Mouse (Mus musculus) heart, postnatal 0 days (tissue): ENCODE data around the gene Dgkz. TPM values are rescaled to one million over a fixed set of nuclear protein-coding genes. Genes with fewer than 3 reads are reported as not detected.

Experiments
- ATAC-seq: fragments of 200-750 bp; cut with Nextera tagmentation; 2 replicates; pipeline ENCODE4 v1.8.0; 2017; ENCODE audit warnings: low read depth, moderate number of reproducible peaks, moderate library complexity; ENCODE audit not compliant: insufficient read depth
- DNase-seq: peaks from one replicate; pipeline ENCODE4 v3.0.0-alpha.2; 2016; ENCODE audit warnings: low spot score
- H3K27ac ChIP-seq: fragments of 300-500 bp; sonication (generic); 2 replicates; pipeline ENCODE4 v1.5.1; 2014; ENCODE audit warnings: low read depth, mild to moderate bottlenecking
- H3K27me3 ChIP-seq: fragments of 300-500 bp; sonication (generic); 2 replicates; pipeline ENCODE4 v1.6.1; 2014; ENCODE audit warnings: low read length, mixed read lengths; ENCODE audit not compliant: control insufficient read depth, insufficient read depth
- H3K36me3 ChIP-seq: fragments of 300-500 bp; sonication (generic); replicated peaks from 2 replicates; pipeline ENCODE4 v1.6.1; 2014; ENCODE audit warnings: low read length, mixed read lengths; ENCODE audit not compliant: control insufficient read depth, insufficient read depth
- H3K4me1 ChIP-seq: fragments of 300-500 bp; sonication (generic); 2 replicates; pipeline ENCODE4 v1.6.1; 2014; ENCODE audit warnings: antibody characterized with exemption; ENCODE audit not compliant: control insufficient read depth, insufficient read depth
- H3K4me2 ChIP-seq: fragments of 300-500 bp; sonication (generic); 2 replicates; pipeline ENCODE4 v1.6.1; 2014; ENCODE audit warnings: low read depth, mild to moderate bottlenecking, low read length, moderate library complexity
- H3K4me3 ChIP-seq: fragments of 300-500 bp; sonication (generic); 2 replicates; pipeline ENCODE4 v1.5.1; 2014; ENCODE audit warnings: low read depth, low read length
- H3K9ac ChIP-seq: fragments of 300-500 bp; sonication (generic); replicated peaks from 2 replicates; pipeline ENCODE4 v1.6.1; 2014; ENCODE audit warnings: low read depth, low read length, mixed read lengths
- H3K9me3 ChIP-seq: fragments of 300-500 bp; sonication (generic); replicated peaks from 2 replicates; pipeline ENCODE4 v1.6.1; 2016; ENCODE audit warnings: low read length; ENCODE audit not compliant: control insufficient read depth
- CTCF ChIP-seq: IDR thresholded peaks from 2 replicates; pipeline ENCODE4 v1.5.1; 2016; ENCODE audit warnings: antibody characterized with exemption, control low read depth, low read depth
- EP300 ChIP-seq: IDR thresholded peaks from 2 replicates; pipeline ENCODE4 v1.6.1; 2016; ENCODE audit warnings: antibody characterized with exemption, low read depth
- WGBS: fragments of 180-500 bp; shearing (Covaris S2); extraction: QIAGEN DNeasy Blood & Tissue Kit; methylation state at CpG from one replicate; pipeline ENCODE4 v1.1.7; 2014; 5-methylcytosine and 5-hydroxymethylcytosine counted together
- polyA plus RNA-seq: library from polyadenylated mRNA; unstranded; fragments of >200 nt; fragmentation: Nextera tagmentation; extraction: Ambion mirVana; gene quantifications from 2 replicates; pipeline ENCODE4 v1.2.1, GENCODE M21; 2015
- total RNA-seq: library from RNA; depleted of rRNA; stranded (reverse); fragments of >200 nt; gene quantifications from 2 replicates; pipeline ENCODE4 v1.2.3, GENCODE M21; 2014; ENCODE audit warnings: low replicate concordance

Gene Dgkz
- total and polyA plus RNA-seq, 2 experiments from 2014 or later, result 26.2 to 77.9 TPM

GRCm38 (mm10) chr2:91947397-91948150 lies 28.1 kb downstream of the Dgkz start:
- peaks cover 24% of the 10 kb centered on the region for H3K36me3 ChIP-seq
- no peaks in the 10 kb centered on the region for H3K9me3 ChIP-seq
- no peaks in the 10 kb centered on the region for H3K27me3 ChIP-seq
- H3K4me3 ChIP-seq, result peak overlapping the region; percentile 6; the same call in 1 of the 2 replicates
- peak overlapping the region; percentile 99 for H3K27ac ChIP-seq
- H3K4me1 ChIP-seq, result peaks cover 46% of the 10 kb centered on the region
- peak overlapping the region; percentile 76 for H3K4me2 ChIP-seq
- WGBS, result 42% methylated on average over 11 of the region's 11 CpGs
- DNase-seq (peak; percentile 49), ATAC-seq (0 out of 2 replicates have a peak, but pooled peaks have one; percentile 3)
- TF ChIP-seq CTCF (no peak), EP300 (no peak)
- peak overlapping the region; percentile 44; the same call in 1 of the 2 replicates for H3K9ac ChIP-seq

- DNase-seq (no peak), ATAC-seq (no peak)
- no peaks in the 10 kb centered on the region for H3K9me3 ChIP-seq
Measured at GRCm38 (mm10) chr2:91946836-91947235, 28.8 kb downstream of the Dgkz start.

GRCm38 (mm10) chr2:91945483-91945882 lies 30.2 kb downstream of the Dgkz start, which contains the start of gene Gm9821:
Gene Gm9821 (plus strand): TSS chr2:91945703.
- 92% methylated on average over 18 of the region's 18 CpGs for WGBS
- TF ChIP-seq CTCF, result no peak
- no peak for TF ChIP-seq EP300
- H3K9ac ChIP-seq, result no peak within 1 kb of the TSS
- H3K27me3 ChIP-seq, result no peaks in the 10 kb centered on the region
- no peak within 1 kb of the TSS for H3K4me3 ChIP-seq
- 0 out of 2 replicates have a peak within 1 kb of the TSS, but pooled peaks have one; percentile 99 for H3K27ac ChIP-seq
- ATAC-seq (no peak), DNase-seq (no peak)
- peaks cover 39% of the 10 kb centered on the region for H3K4me1 ChIP-seq
- peaks cover 39% of the 10 kb centered on the region for H3K36me3 ChIP-seq
- H3K4me2 ChIP-seq, result no peak within 1 kb of the TSS; the same call in 1 of the 2 replicates
- no peaks in the 10 kb centered on the region for H3K9me3 ChIP-seq

More at GRCm38 (mm10) chr2:91946836-91947235, 28.8 kb downstream of the Dgkz start:
- peaks cover 44% of the 10 kb centered on the region for H3K4me1 ChIP-seq
- TF ChIP-seq CTCF, result no peak
- TF ChIP-seq EP300, result no peak
- H3K27ac ChIP-seq, result peak overlapping the region; percentile 99; the same call in 1 of the 2 replicates
- H3K36me3 ChIP-seq, result peaks cover 28% of the 10 kb centered on the region
- WGBS, result 16% methylated on average over 6 of the region's 6 CpGs
- no peaks in the 10 kb centered on the region for H3K27me3 ChIP-seq
- H3K9ac ChIP-seq, result peak overlapping the region; percentile 44; the same call in 1 of the 2 replicates
- H3K4me2 ChIP-seq, result peak overlapping the region; percentile 76; the same call in 1 of the 2 replicates
- H3K4me3 ChIP-seq, result no peak overlapping the region

- no peak overlapping the region for H3K9ac ChIP-seq
- no peak overlapping the region; the same call in 1 of the 2 replicates for H3K4me2 ChIP-seq
- peak; percentile 55 for ATAC-seq
- H3K36me3 ChIP-seq, result peaks cover 50% of the 10 kb centered on the region
- H3K4me1 ChIP-seq, result peaks cover 29% of the 10 kb centered on the region
- TF ChIP-seq CTCF, result peak; percentile 94
- no peak for TF ChIP-seq EP300
- H3K9me3 ChIP-seq, result no peaks in the 10 kb centered on the region
- no peak overlapping the region for H3K4me3 ChIP-seq
- 42% methylated on average over 13 of the region's 13 CpGs for WGBS
- no peaks in the 10 kb centered on the region for H3K27me3 ChIP-seq
- no peak overlapping the region for H3K27ac ChIP-seq
- peak; percentile 70 for DNase-seq
Measured at GRCm38 (mm10) chr2:91944170-91944950, 31.3 kb downstream of the Dgkz start.

GRCm38 (mm10) chr2:91942356-91942755 lies 33.3 kb downstream of the Dgkz start:
- Histone ChIP-seq H3K4me3 (no peak overlapping the region), H3K9me3 (no peaks in the 10 kb centered on the region), H3K4me1 (peaks cover 9% of the 10 kb centered on the region), H3K9ac (no peak overlapping the region), H3K4me2 (no peak overlapping the region), H3K27ac (no peak overlapping the region), H3K36me3 (peaks cover 70% of the 10 kb centered on the region), H3K27me3 (no peaks in the 10 kb centered on the region)
- TF ChIP-seq CTCF (peak; percentile 42), EP300 (no peak)
- no peak for ATAC-seq
- WGBS, result 34% methylated on average over 6 of the region's 6 CpGs
- no peak for DNase-seq
